Mouse (Mus musculus) brain, embryonic 18.5 days (tissue): ENCODE results near the gene Gm20388.
"Not testable (repeated sequence)": the region's sequence is repeated elsewhere in the genome, so short reads cannot be mapped to it uniquely, and the experiment has no call there.

Experiments
- DNase-seq: peaks from one replicate; pipeline ENCODE4 v3.0.0-alpha.2; 2012; ENCODE audit warnings: low read depth, low spot score

Gene Gm20388

GRCm38 (mm10) chr8:121294234-121295108 is 1383.8 kb downstream of the Gm20388 start:
- no peak for DNase-seq

GRCm38 (mm10) chr8:121296082-121296481 is 1385.4 kb downstream of the Gm20388 start:
- DNase-seq = no peak

- peak; percentile 70 for DNase-seq
Measured at GRCm38 (mm10) chr8:121296597-121296996, 1386.0 kb downstream of the Gm20388 start.

- no peak for DNase-seq
Measured at GRCm38 (mm10) chr8:121297299-121297698, 1386.7 kb downstream of the Gm20388 start.

GRCm38 (mm10) chr8:121300066-121300465 is 1389.4 kb downstream of the Gm20388 start:
- no peak for DNase-seq

- no peak for DNase-seq
Measured at GRCm38 (mm10) chr8:121300501-121301411, 1390.1 kb downstream of the Gm20388 start.

GRCm38 (mm10) chr8:121301431-121301830 is 1390.8 kb downstream of the Gm20388 start:
- no peak for DNase-seq

GRCm38 (mm10) chr8:121301978-121302649 is 1391.5 kb downstream of the Gm20388 start:
- DNase-seq = no peak

- DNase-seq = peak; percentile 22
Measured at GRCm38 (mm10) chr8:121307723-121308122, 1397.1 kb downstream of the Gm20388 start.

GRCm38 (mm10) chr8:121310976-121311819 is 1400.6 kb downstream of the Gm20388 start:
- no peak for DNase-seq

- DNase-seq = no peak
Measured at GRCm38 (mm10) chr8:121313458-121313857, 1402.8 kb downstream of the Gm20388 start.

GRCm38 (mm10) chr8:121314036-121314435 is 1403.4 kb downstream of the Gm20388 start:
- no peak for DNase-seq

GRCm38 (mm10) chr8:121315569-121315968 is 1404.9 kb downstream of the Gm20388 start:
- no peak for DNase-seq

GRCm38 (mm10) chr8:121316009-121316408 is 1405.4 kb downstream of the Gm20388 start:
- no peak for DNase-seq

- DNase-seq = not testable (repeated sequence)
Measured at GRCm38 (mm10) chr8:121318756-121319155, 1408.1 kb downstream of the Gm20388 start.

- no peak for DNase-seq
Measured at GRCm38 (mm10) chr8:121319491-121319890, 1408.8 kb downstream of the Gm20388 start.

GRCm38 (mm10) chr8:121326164-121326910 is 1415.7 kb downstream of the Gm20388 start:
- no peak for DNase-seq

GRCm38 (mm10) chr8:121332436-121332835 is 1421.8 kb downstream of the Gm20388 start:
- DNase-seq = no peak

GRCm38 (mm10) chr8:121334495-121335424 is 1424.1 kb downstream of the Gm20388 start:
- no peak for DNase-seq
